Mouse (Mus musculus) lung, postnatal 0 days (tissue): ENCODE results near the gene Olfr578.

ENCODE experiments used
- CTCF ChIP-seq: IDR thresholded peaks from 2 replicates; pipeline ENCODE4 v1.5.1; 2016; ENCODE audit warnings: antibody characterized with exemption, mild to moderate bottlenecking
- EP300 ChIP-seq: IDR thresholded peaks from 2 replicates; pipeline ENCODE4 v1.6.1; 2016; ENCODE audit warnings: antibody characterized with exemption, mild to moderate bottlenecking, control low read depth

GRCm38 (mm10) chr7:102974399-102974798 lies 14.7 kb downstream of the Olfr578 start:
- TF ChIP-seq CTCF (no peak), EP300 (no peak)
